Mouse (Mus musculus) thymus, postnatal 25 days (tissue): ENCODE results near the gene Gcsam.
A peak's percentile ranks its signal among the peaks of the same experiment; 100 is the strongest.

ENCODE experiments used
- DNase-seq: peaks from one replicate; pipeline ENCODE4 v3.0.0; 2022

Gcsam gene

GRCm38 (mm10) chr16:45653009-45653933, 43.1 kb downstream of the Gcsam start:
- no peak for DNase-seq

GRCm38 (mm10) chr16:45653934-45654332, 43.8 kb downstream of the Gcsam start, which contains the start of gene BC016579:
Gene BC016579 (minus strand): TSS chr16:45654068.
- DNase-seq, result peak; percentile 16

GRCm38 (mm10) chr16:45654465-45654864, 44.3 kb downstream of the Gcsam start:
- DNase-seq, result no peak

GRCm38 (mm10) chr16:45657574-45658159, 47.5 kb downstream of the Gcsam start:
- no peak for DNase-seq

- no peak for DNase-seq
Observed at GRCm38 (mm10) chr16:45658248-45658647, 48.1 kb downstream of the Gcsam start.

GRCm38 (mm10) chr16:45659596-45659995, 49.4 kb downstream of the Gcsam start:
- DNase-seq, result no peak

- no peak for DNase-seq
Observed at GRCm38 (mm10) chr16:45662381-45662780, 52.2 kb downstream of the Gcsam start.

GRCm38 (mm10) chr16:45666136-45666535, 56.0 kb downstream of the Gcsam start:
- DNase-seq, result peak; percentile 8

- DNase-seq, result no peak
Observed at GRCm38 (mm10) chr16:45668178-45668577, 58.0 kb downstream of the Gcsam start.

- DNase-seq, result no peak
Observed at GRCm38 (mm10) chr16:45670005-45670404, 59.8 kb downstream of the Gcsam start.
